Mouse (Mus musculus) kidney, embryonic 15.5 days (tissue): ENCODE measurements around the gene Kcnh2. TPM values are rescaled to one million over a fixed set of nuclear protein-coding genes. Genes with fewer than 3 reads are reported as not detected.

ENCODE experiments used
- ATAC-seq: fragments of 200-750 bp; cut with Nextera tagmentation; replicated peaks from 2 replicates; pipeline ENCODE4 v1.8.0; 2017; ENCODE audit warnings: moderate TSS enrichment; ENCODE audit not compliant: low FRiP score
- H3K27ac ChIP-seq: fragments of 300-500 bp; sonication (generic); 2 replicates; pipeline ENCODE4 v1.5.1; 2015; ENCODE audit warnings: mild to moderate bottlenecking, inconsistent platforms
- H3K27me3 ChIP-seq: fragments of 300-500 bp; sonication (generic); 2 replicates; pipeline ENCODE4 v1.6.1; 2015; ENCODE audit warnings: inconsistent platforms
- H3K36me3 ChIP-seq: fragments of 300-500 bp; sonication (generic); 2 replicates; pipeline ENCODE4 v1.6.1; 2015; ENCODE audit warnings: inconsistent platforms
- H3K4me1 ChIP-seq: fragments of 300-500 bp; sonication (generic); 2 replicates; pipeline ENCODE4 v1.6.1; 2015; ENCODE audit warnings: inconsistent platforms
- H3K4me2 ChIP-seq: fragments of 300-500 bp; sonication (generic); 2 replicates; pipeline ENCODE4 v1.6.1; 2015; ENCODE audit warnings: moderate library complexity, mild to moderate bottlenecking, inconsistent platforms
- H3K4me3 ChIP-seq: fragments of 300-500 bp; sonication (generic); replicated peaks from 2 replicates; pipeline ENCODE4 v1.5.1; 2015; ENCODE audit warnings: mild to moderate bottlenecking, inconsistent platforms
- H3K9ac ChIP-seq: fragments of 300-500 bp; sonication (generic); 2 replicates; pipeline ENCODE4 v1.6.1; 2015; ENCODE audit warnings: mild to moderate bottlenecking, inconsistent platforms
- H3K9me3 ChIP-seq: fragments of 300-500 bp; sonication (generic); replicated peaks from 2 replicates; pipeline ENCODE4 v1.6.1; 2016; ENCODE audit warnings: inconsistent platforms
- WGBS: fragments of 180-500 bp; shearing (Covaris S2); methylation state at CpG from one replicate; pipeline ENCODE4 v1.1.7; 2015; ENCODE audit warnings: mixed read lengths; 5-methylcytosine and 5-hydroxymethylcytosine counted together
- polyA plus RNA-seq: library from polyadenylated mRNA; unstranded; fragments of >200 nt; fragmentation: Nextera tagmentation; extraction: Ambion mirVana; gene quantifications from 2 replicates; pipeline ENCODE4 v1.2.1, GENCODE M21; 2015

Gene Kcnh2
- polyA plus RNA-seq, 1 experiment from 2014 or later: 7.2 TPM

DNA sequence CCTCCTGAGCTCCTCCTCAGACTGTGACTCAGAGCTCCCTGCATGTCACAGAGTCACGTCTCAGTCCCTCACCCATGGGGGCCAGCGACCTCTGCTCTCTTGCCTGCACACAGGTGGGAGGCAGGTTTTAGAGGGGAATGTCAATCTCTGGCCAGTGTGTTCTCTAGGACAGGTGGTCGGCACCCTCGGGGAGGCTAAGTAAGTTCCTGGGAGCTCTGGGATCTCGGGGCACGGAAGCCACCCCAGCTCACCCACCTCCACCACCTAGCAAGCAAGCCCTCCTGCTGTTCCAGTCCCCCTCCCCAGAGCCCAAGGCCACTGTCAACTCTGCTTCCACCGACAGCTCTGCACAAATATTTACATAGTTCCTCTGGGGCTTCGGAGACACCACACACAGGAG lies 8.4 kb downstream of the Kcnh2 start:
- H3K9me3 ChIP-seq: no peaks in the 10 kb centered on the region
- no peak overlapping the region for H3K9ac ChIP-seq
- no peaks in the 10 kb centered on the region for H3K36me3 ChIP-seq
- H3K27me3 ChIP-seq: peaks cover 3% of the 10 kb centered on the region; the same call in 1 of the 2 replicates
- 51% methylated on average over 8 of the region's 8 CpGs for WGBS
- H3K4me1 ChIP-seq: peaks cover 41% of the 10 kb centered on the region
- H3K4me2 ChIP-seq: no peak overlapping the region
- no peak overlapping the region for H3K27ac ChIP-seq
- no peak overlapping the region for H3K4me3 ChIP-seq
- no peak for ATAC-seq

DNA sequence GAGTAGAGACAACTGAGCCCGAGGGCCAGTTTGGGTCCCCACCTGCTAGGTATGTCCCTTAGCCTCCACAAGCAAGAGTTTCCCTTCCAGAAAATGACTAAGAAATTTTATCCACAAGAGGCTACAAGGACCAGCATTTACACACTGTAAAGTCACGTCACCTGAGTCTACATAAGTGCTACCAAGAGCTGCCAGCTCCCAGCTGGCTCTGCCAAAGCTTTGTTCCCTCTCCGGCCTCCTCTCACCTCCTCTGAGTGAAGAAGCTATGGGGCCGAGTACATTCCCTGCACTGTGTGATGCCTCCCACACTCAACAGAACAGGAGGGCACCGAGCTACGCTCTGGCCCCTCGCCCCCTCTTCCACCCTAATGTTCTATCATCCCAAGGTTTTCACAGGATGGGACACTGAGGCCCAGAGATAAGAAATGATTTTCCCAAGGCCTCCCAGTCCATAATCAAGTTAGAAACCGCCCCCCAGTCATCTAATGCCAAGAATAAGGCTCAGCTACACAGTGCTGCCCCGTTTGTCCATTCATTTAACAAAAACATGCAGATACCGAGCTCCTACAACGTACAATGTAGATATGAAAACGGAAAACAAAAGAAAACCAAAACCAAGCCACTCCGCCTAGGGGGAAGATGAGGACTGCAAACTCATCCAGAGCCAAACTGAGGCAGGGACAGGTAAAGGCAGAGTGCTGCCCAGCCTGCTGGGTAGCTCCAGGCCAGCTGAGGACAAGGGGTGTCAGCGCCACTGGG lies 9.0 kb downstream of the Kcnh2 start:
- WGBS: 73% methylated on average over 14 of the region's 14 CpGs
- peaks cover 41% of the 10 kb centered on the region for H3K4me1 ChIP-seq

DNA sequence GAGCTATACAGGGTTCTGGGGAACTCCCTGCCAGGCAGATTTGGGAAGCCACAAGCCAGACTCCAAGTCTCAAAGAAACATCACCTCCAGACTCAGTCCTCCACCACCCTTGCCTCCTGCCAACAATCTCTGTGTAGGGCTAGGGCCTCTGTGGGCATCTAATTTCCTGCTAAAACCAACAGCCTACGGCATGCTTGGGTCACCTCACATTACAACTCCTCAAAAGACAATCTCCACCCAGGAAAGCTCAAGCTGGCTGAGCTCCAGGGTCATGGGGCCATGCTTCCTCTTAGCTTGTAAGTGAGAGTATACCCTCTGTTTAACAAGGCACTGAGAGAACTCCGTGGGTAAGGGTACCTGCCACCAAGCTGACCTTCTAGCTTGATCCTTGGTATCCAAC lies 13.6 kb downstream of the Kcnh2 start:
- Histone ChIP-seq H3K27ac (0 out of 2 replicates have a peak overlapping the region, but pooled peaks have one; percentile 13), H3K4me3 (no peak overlapping the region), H3K27me3 (no peaks in the 10 kb centered on the region), H3K4me2 (no peak overlapping the region), H3K36me3 (no peaks in the 10 kb centered on the region), H3K9ac (no peak overlapping the region), H3K9me3 (no peaks in the 10 kb centered on the region), H3K4me1 (peaks cover 34% of the 10 kb centered on the region)
- no peak for ATAC-seq
- WGBS: 35% methylated on average over 2 of the region's 2 CpGs

More for the DNA sequence above, 9.0 kb downstream of the Kcnh2 start:
- Histone ChIP-seq H3K4me3 (no peak overlapping the region), H3K9ac (no peak overlapping the region), H3K4me2 (no peak overlapping the region), H3K9me3 (no peaks in the 10 kb centered on the region), H3K36me3 (no peaks in the 10 kb centered on the region), H3K27ac (no peak overlapping the region), H3K27me3 (peaks cover 3% of the 10 kb centered on the region; the same call in 1 of the 2 replicates)
- ATAC-seq: no peak

DNA sequence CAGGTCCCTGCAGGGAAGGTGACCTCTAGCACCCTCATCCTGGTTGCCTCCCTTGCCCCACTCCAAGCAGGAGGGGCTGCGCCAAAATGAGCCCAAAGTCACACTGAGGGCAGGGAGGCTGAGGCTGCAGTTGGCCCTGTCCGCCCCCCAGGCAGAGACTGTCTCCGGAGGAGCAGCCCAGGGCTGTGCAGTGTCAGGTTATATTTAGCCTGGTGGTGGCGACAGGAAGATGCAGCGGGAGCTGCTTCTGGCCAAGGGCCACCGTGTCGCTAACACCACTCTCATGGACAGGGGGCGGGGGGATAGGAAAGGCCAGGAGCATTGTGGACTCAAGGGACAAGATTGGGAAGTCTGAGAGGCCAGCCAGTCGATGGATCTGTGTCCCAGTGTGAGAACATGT lies 14.0 kb downstream of the Kcnh2 start:
- no peaks in the 10 kb centered on the region for H3K9me3 ChIP-seq
- H3K27ac ChIP-seq: 0 out of 2 replicates have a peak overlapping the region, but pooled peaks have one; percentile 13
- H3K4me2 ChIP-seq: no peak overlapping the region
- no peaks in the 10 kb centered on the region for H3K27me3 ChIP-seq
- H3K36me3 ChIP-seq: no peaks in the 10 kb centered on the region
- peak; percentile 38; the same call in 1 of the 2 replicates for ATAC-seq
- no peak overlapping the region for H3K9ac ChIP-seq
- H3K4me3 ChIP-seq: no peak overlapping the region
- 25% methylated on average over 9 of the region's 9 CpGs for WGBS
- H3K4me1 ChIP-seq: peaks cover 32% of the 10 kb centered on the region

DNA sequence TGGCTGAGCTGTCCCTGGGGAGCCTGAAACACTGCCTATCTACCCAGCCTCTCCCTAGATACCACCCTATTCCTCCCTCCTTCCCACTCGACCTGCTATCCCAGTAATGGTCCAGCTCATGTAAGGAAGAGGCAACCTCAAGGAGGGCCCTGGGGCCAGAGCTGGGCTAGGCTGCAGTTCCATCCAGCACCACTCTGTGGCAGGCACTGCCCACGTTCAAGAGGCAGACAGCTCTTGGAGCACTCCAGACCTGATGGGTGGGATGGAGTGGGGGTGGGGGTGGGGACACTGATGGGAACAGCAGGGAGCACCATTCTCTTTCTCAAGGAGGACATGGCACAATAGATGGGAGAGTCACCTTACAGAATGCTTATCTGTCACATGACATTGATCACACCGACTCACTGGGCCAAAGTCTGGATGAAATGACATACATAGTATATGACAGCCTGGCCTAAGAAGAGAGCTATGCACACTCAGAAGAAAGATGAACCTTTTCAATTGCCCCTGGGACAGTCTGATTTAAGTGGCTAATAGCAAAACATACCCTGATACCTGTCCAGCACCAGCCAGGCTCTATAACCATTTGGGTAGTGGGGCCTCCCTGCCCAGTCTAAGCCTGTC lies 15.4 kb downstream of the Kcnh2 start:
- WGBS: 22% methylated on average over 3 of the region's 3 CpGs
- Histone ChIP-seq H3K9me3 (no peaks in the 10 kb centered on the region), H3K36me3 (peaks cover 7% of the 10 kb centered on the region; the same call in 1 of the 2 replicates), H3K4me1 (peaks cover 32% of the 10 kb centered on the region), H3K4me2 (no peak overlapping the region), H3K27me3 (no peaks in the 10 kb centered on the region), H3K4me3 (no peak overlapping the region), H3K9ac (no peak overlapping the region), H3K27ac (0 out of 2 replicates have a peak overlapping the region, but pooled peaks have one; percentile 11)
- ATAC-seq: peak; percentile 79

DNA sequence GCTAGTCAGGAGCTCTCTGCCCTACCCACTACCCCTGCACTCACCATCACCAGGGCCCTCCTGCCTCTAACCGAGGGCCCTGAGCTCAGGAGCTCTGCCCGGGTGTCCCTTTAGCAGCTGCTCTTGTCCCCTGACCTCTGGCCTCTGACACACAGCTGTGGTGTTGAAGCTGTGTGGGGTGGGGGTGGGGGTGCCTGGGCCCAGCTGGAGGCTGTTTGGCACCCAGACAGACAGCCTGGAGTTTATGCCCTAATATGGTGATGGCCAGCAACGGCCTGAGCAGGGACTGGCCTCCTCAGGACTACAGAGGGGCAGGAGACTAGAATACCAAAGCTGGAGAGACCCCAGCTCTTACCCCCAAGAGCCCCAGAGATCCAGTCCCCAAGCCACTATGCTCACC lies 16.7 kb downstream of the Kcnh2 start:
- Histone ChIP-seq H3K4me2 (no peak overlapping the region), H3K27ac (peak overlapping the region; percentile 60; the same call in 1 of the 2 replicates), H3K4me3 (no peak overlapping the region), H3K27me3 (no peaks in the 10 kb centered on the region), H3K9me3 (no peaks in the 10 kb centered on the region), H3K4me1 (peaks cover 38% of the 10 kb centered on the region), H3K36me3 (peaks cover 7% of the 10 kb centered on the region; the same call in 1 of the 2 replicates), H3K9ac (no peak overlapping the region)
- 0 out of 2 replicates have a peak, but pooled peaks have one; percentile 37 for ATAC-seq
- 13% methylated on average over 3 of the region's 3 CpGs for WGBS

DNA sequence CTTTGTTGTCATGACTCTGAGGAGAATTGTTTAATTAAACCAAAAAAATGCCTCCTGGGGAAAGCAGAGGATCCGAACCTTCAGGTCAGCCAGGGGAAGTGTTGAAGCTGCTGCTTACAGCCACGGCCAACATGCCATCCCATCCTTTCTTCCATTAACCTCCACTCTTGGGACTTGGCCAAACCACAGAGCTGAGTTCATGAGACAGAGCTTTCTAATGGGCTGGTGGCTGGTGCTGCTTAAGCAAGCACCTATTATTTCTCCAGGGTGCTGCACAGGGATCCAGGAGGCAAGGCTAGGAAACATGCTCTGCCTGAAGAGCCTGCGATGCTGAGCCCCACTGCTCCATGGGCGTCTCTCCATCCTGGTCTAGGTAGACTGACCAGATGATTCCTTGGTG lies 19.0 kb downstream of the Kcnh2 start:
- 77% methylated on average over 4 of the region's 4 CpGs for WGBS
- Histone ChIP-seq H3K9ac (no peak overlapping the region), H3K9me3 (no peaks in the 10 kb centered on the region), H3K4me2 (no peak overlapping the region), H3K27ac (no peak overlapping the region), H3K4me1 (peaks cover 51% of the 10 kb centered on the region), H3K36me3 (peaks cover 7% of the 10 kb centered on the region; the same call in 1 of the 2 replicates), H3K27me3 (no peaks in the 10 kb centered on the region), H3K4me3 (no peak overlapping the region)
- ATAC-seq: no peak

DNA sequence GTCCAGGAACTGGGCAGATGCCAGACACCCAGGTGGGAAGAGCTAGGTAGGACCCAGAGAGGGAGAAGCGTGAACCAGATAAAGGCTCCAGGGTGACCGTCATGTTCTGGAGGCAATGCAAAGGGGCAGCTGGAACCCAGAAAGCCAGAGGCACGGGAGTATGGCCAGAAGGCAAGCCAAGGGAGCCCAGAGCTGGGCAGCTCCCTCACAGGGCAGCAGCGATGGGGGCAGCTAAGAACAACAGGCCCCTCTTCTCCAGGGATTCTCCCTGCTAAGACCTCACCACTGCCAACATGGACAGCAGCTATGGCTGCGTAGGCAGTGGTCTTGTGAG lies 21.5 kb downstream of the Kcnh2 start:
- WGBS: 31% methylated on average over 5 of the region's 5 CpGs
- Histone ChIP-seq H3K36me3 (peaks cover 22% of the 10 kb centered on the region), H3K9me3 (no peaks in the 10 kb centered on the region), H3K27ac (peak overlapping the region; percentile 77), H3K4me3 (no peak overlapping the region; the same call in 1 of the 2 replicates), H3K4me2 (peak overlapping the region; percentile 81), H3K27me3 (no peaks in the 10 kb centered on the region), H3K9ac (no peak overlapping the region), H3K4me1 (peaks cover 41% of the 10 kb centered on the region)
- ATAC-seq: peak; percentile 22

DNA sequence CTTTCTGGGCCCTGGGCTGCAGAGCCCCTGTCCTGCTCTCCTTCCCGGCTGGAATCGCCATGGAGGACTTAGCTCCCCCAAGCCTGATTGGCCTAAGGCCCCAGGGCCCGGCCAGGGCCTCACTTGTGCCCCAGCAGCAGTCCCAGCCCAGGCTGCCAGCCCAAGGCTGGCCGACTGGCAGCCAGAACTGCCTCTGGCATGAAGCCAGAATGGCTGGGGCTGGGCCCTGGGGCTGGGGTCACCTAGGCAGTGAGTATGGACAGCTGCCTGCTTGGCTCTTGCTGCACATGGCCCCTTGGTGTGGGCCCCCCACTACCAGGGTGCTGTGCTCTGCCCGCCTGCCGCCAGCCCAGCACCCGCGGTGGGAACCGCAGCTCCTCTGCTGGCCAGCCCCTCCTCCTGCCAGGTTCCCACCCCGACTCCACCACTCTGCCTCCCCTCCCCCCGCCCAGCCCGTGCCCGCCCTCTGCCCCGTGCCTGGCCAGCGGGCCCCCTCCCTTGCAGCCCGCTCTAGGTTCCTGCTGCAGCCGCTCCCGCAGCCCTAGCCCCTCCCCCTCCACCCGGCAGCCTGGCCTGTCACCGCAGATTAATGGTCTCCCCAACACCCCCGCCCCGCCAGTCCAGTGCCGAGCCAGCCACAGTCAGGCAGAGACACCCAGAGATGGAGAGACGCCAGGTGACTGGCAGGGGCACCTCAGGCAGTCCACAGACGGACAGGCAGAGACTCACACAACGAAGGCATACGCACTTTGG lies 22.0 kb downstream of the Kcnh2 start:
- H3K9ac ChIP-seq: peak overlapping the region; percentile 56
- peak overlapping the region; percentile 77 for H3K27ac ChIP-seq
- no peaks in the 10 kb centered on the region for H3K27me3 ChIP-seq
- no peaks in the 10 kb centered on the region for H3K9me3 ChIP-seq
- H3K4me1 ChIP-seq: peaks cover 36% of the 10 kb centered on the region
- peak; percentile 87 for ATAC-seq
- H3K36me3 ChIP-seq: peaks cover 28% of the 10 kb centered on the region
- peak overlapping the region; percentile 41 for H3K4me3 ChIP-seq
- peak overlapping the region; percentile 81 for H3K4me2 ChIP-seq
- WGBS: 5% methylated on average over 24 of the region's 27 CpGs

DNA sequence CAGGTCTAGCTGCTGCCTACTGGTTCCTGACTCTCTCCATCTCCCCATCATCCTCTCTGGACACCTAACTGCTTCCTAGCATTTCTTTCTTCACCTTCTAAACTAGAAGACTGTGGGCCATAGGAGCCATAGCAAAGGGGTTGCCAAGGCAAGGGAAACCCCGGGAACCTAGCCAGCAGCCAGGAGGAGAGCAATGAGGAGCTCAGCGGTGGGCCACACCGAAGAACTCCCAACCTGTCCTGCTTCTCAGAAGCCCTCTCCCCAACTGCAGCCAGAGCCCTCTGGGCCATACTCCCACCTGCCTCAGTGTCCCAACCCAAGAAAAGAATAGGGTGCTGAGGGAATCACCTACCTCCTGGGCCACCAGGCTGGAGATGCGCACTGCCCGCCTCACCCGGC lies 22.6 kb downstream of the Kcnh2 start:
- Histone ChIP-seq H3K4me2 (peak overlapping the region; percentile 81), H3K9me3 (no peaks in the 10 kb centered on the region), H3K4me3 (peak overlapping the region; percentile 41), H3K9ac (peak overlapping the region; percentile 56), H3K27ac (peak overlapping the region; percentile 77), H3K4me1 (peaks cover 35% of the 10 kb centered on the region), H3K27me3 (no peaks in the 10 kb centered on the region), H3K36me3 (peaks cover 34% of the 10 kb centered on the region)
- 64% methylated on average over 6 of the region's 6 CpGs for WGBS
- ATAC-seq: no peak

DNA sequence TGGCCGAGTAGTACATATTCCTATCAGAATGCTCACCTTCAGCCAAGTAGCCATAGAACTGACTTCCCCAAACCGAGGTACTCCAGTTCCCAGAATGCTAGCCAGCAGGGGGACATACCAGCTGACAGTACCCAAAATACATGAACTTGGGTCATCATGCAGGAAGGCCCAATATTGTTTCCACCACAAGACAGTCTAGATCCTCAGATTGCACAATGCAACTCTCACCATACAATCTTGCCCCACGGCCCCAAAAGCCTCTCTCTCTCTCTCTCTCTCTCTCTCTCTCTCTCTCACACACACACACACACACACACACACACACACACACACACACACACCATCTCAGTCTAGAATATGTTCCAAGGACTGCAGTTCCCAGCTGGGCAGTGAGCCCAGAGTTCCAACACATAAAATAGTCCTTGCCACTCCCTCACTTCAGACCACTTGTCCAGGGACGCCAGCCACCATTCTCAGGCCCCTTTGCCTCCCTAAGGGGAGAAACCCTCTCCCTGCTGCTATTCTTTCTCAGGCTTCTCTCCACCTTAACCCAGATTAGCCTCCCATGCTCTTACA lies 24.5 kb downstream of the Kcnh2 start:
- no peak overlapping the region for H3K4me2 ChIP-seq
- peaks cover 45% of the 10 kb centered on the region for H3K4me1 ChIP-seq
- ATAC-seq: no peak
- H3K4me3 ChIP-seq: no peak overlapping the region
- no peaks in the 10 kb centered on the region for H3K9me3 ChIP-seq
- no peak overlapping the region for H3K27ac ChIP-seq
- no peak overlapping the region for H3K9ac ChIP-seq
- H3K36me3 ChIP-seq: peaks cover 35% of the 10 kb centered on the region
- H3K27me3 ChIP-seq: no peaks in the 10 kb centered on the region
- 80% methylated on average over 4 of the region's 4 CpGs for WGBS
